Mouse (Mus musculus) E14TG2a.4 (cell line): ENCODE data around the gene Htra2.

Experiments
- H3K27me3 ChIP-seq: 2 replicates; pipeline ENCODE4 v1.6.1; 2014; ENCODE audit warnings: low read length, control low read depth; ENCODE audit not compliant: insufficient read depth
- H3K36me3 ChIP-seq: 2 replicates; pipeline ENCODE4 v1.6.1; 2014; ENCODE audit warnings: low read length, control low read depth; ENCODE audit not compliant: insufficient read depth
- H3K4me1 ChIP-seq: replicated peaks from 2 replicates; pipeline ENCODE4 v1.6.1; 2014; ENCODE audit warnings: low read depth, low read length, control low read depth
- H3K4me3 ChIP-seq: replicated peaks from 2 replicates; pipeline ENCODE4 v1.5.1; 2014; ENCODE audit warnings: mild to moderate bottlenecking, low read length
- H3K9me3 ChIP-seq: 2 replicates; pipeline ENCODE4 v1.6.1; 2014; ENCODE audit warnings: low read length, control low read depth
- CTCF ChIP-seq: conservative IDR thresholded peaks from 2 replicates; pipeline ENCODE4 v1.5.1; 2014; ENCODE audit warnings: low read length
- NANOG ChIP-seq: IDR thresholded peaks from 2 replicates; pipeline ENCODE4 v1.6.1; 2014; ENCODE audit warnings: borderline replicate concordance, low read length, mixed read lengths
- POU5F1 ChIP-seq: IDR thresholded peaks from 2 replicates; pipeline ENCODE4 v1.6.1; 2014; ENCODE audit warnings: low read length, borderline replicate concordance

The Htra2 gene

GRCm38 (mm10) chr6:83029777-83030176 lies 25.3 kb downstream of the Htra2 start:
- TF ChIP-seq CTCF (no peak), POU5F1 (no peak), NANOG (no peak)
- no peaks in the 10 kb centered on the region for H3K9me3 ChIP-seq

GRCm38 (mm10) chr6:83027706-83028105 lies 27.4 kb downstream of the Htra2 start:
- H3K36me3 ChIP-seq, result no peaks in the 10 kb centered on the region
- H3K27me3 ChIP-seq, result peaks cover 72% of the 10 kb centered on the region
- H3K4me1 ChIP-seq, result peaks cover 33% of the 10 kb centered on the region
- no peaks in the 10 kb centered on the region for H3K9me3 ChIP-seq
- H3K4me3 ChIP-seq, result no peak overlapping the region
- TF ChIP-seq NANOG, result no peak
- TF ChIP-seq POU5F1, result no peak
- no peak for TF ChIP-seq CTCF

More at GRCm38 (mm10) chr6:83029777-83030176, 25.3 kb downstream of the Htra2 start:
- Histone ChIP-seq H3K27me3 (peaks cover 85% of the 10 kb centered on the region), H3K36me3 (no peaks in the 10 kb centered on the region), H3K4me1 (peaks cover 47% of the 10 kb centered on the region), H3K4me3 (no peak overlapping the region)

- H3K27me3 ChIP-seq, result peaks cover 68% of the 10 kb centered on the region
- TF ChIP-seq POU5F1, result no peak
- no peak for TF ChIP-seq NANOG
- TF ChIP-seq CTCF, result no peak
- H3K36me3 ChIP-seq, result no peaks in the 10 kb centered on the region
- H3K4me1 ChIP-seq, result peaks cover 29% of the 10 kb centered on the region
- H3K4me3 ChIP-seq, result no peak overlapping the region
- no peaks in the 10 kb centered on the region for H3K9me3 ChIP-seq
Measured at GRCm38 (mm10) chr6:83027293-83027692, 27.8 kb downstream of the Htra2 start.

GRCm38 (mm10) chr6:83025221-83025620 lies 29.9 kb downstream of the Htra2 start:
- no peak overlapping the region for H3K4me3 ChIP-seq
- TF ChIP-seq POU5F1, result no peak
- no peak for TF ChIP-seq NANOG
- TF ChIP-seq CTCF, result no peak
- peaks cover 9% of the 10 kb centered on the region for H3K4me1 ChIP-seq
- H3K27me3 ChIP-seq, result peaks cover 53% of the 10 kb centered on the region
- H3K36me3 ChIP-seq, result no peaks in the 10 kb centered on the region
- H3K9me3 ChIP-seq, result no peaks in the 10 kb centered on the region

- TF ChIP-seq POU5F1 (no peak), CTCF (no peak), NANOG (no peak)
- Histone ChIP-seq H3K4me3 (no peak overlapping the region), H3K9me3 (no peaks in the 10 kb centered on the region)
Measured at GRCm38 (mm10) chr6:83024421-83024820, 30.7 kb downstream of the Htra2 start.

GRCm38 (mm10) chr6:83023786-83024185 lies 31.3 kb downstream of the Htra2 start:
- H3K9me3 ChIP-seq, result no peaks in the 10 kb centered on the region
- peaks cover 39% of the 10 kb centered on the region for H3K27me3 ChIP-seq
- H3K4me1 ChIP-seq, result no peaks in the 10 kb centered on the region
- no peak overlapping the region for H3K4me3 ChIP-seq
- H3K36me3 ChIP-seq, result no peaks in the 10 kb centered on the region
- TF ChIP-seq CTCF (no peak), POU5F1 (no peak), NANOG (no peak)

More at GRCm38 (mm10) chr6:83024421-83024820, 30.7 kb downstream of the Htra2 start:
- Histone ChIP-seq H3K36me3 (no peaks in the 10 kb centered on the region), H3K27me3 (peaks cover 45% of the 10 kb centered on the region), H3K4me1 (peaks cover under 1% of the 10 kb centered on the region)

- no peak overlapping the region for H3K4me3 ChIP-seq
- H3K9me3 ChIP-seq, result peaks cover 3% of the 10 kb centered on the region; the same call in 1 of the 2 replicates
- H3K36me3 ChIP-seq, result no peaks in the 10 kb centered on the region
- H3K4me1 ChIP-seq, result no peaks in the 10 kb centered on the region
- TF ChIP-seq NANOG (no peak), CTCF (no peak), POU5F1 (no peak)
- peaks cover 32% of the 10 kb centered on the region for H3K27me3 ChIP-seq
Measured at GRCm38 (mm10) chr6:83023008-83023407, 32.1 kb downstream of the Htra2 start.

GRCm38 (mm10) chr6:83020836-83021593 lies 34.1 kb downstream of the Htra2 start:
- TF ChIP-seq NANOG (no peak), POU5F1 (no peak), CTCF (no peak)
- H3K9me3 ChIP-seq, result peaks cover 3% of the 10 kb centered on the region; the same call in 1 of the 2 replicates
- H3K36me3 ChIP-seq, result no peaks in the 10 kb centered on the region
- H3K4me3 ChIP-seq, result no peak overlapping the region
- peaks cover 13% of the 10 kb centered on the region; the same call in 1 of the 2 replicates for H3K27me3 ChIP-seq
- no peaks in the 10 kb centered on the region for H3K4me1 ChIP-seq
